9 mouse cellular contexts compared by ENCODE assay signal in genomic region chr4:54757715-54758500, GRCm38 (mm10).
A peak's percentile ranks its signal among the peaks of the same experiment; 100 is the strongest.
DNase-seq lines count a peak whose midpoint lies in the region; ATAC-seq and TF ChIP-seq lines count a peak whose summit lies in the region.
"Had no signal": no experiment of that assay in that cellular context is flagged by ENCODE, and none has a peak within 500 bp of the region (broad histone marks: within the 10 kb centered on the region; RNA-seq: fewer than 3 reads in every experiment).

No protein-coding gene starts in this region.

- H3K27ac ChIP-seq in gastrocnemius, adult 2 months, result peak overlapping the region; percentile 61
- H3K27ac ChIP-seq in hindbrain, embryonic 12.5 days, result peak overlapping the region; percentile 41

- no peak for TF ChIP-seq CTCF in gastrocnemius, adult 2 months (IDR thresholded peaks at IDR 0.05)

- peak overlapping the region; percentile 67 for H3K4me3 ChIP-seq in gastrocnemius, adult 2 months
- H3K4me3 ChIP-seq in hindbrain, embryonic 12.5 days, result no peak overlapping the region
- H3K4me3 ChIP-seq: myocyte had no signal

- peak overlapping the region; percentile 34 for H3K4me2 ChIP-seq in hindbrain, embryonic 12.5 days (replicated peaks)

- peaks cover 7% of the 10 kb centered on the region for H3K4me1 ChIP-seq in hindbrain, embryonic 12.5 days

- intact Hi-C loops in gastrocnemius, adult 2 months (cut with DNase I), result no loop called here

- H3K9ac ChIP-seq in hindbrain, embryonic 12.5 days, result no peak overlapping the region

- WGBS in hindbrain, embryonic 12.5 days, result 42% methylated on average over 19 of the region's 19 CpGs

- ATAC-seq in hindbrain, embryonic 12.5 days (ENCODE audit: low FRiP score), result peak; percentile 85
- ATAC-seq in megakaryocyte, adult 5-6 weeks (ENCODE audit: poor library complexity, severe bottlenecking), result peak; percentile 38; the same call in 1 of the 2 replicates
- no peak for ATAC-seq in inflammation-experienced regulatory T-cells, adult 6 months

- no peaks in the 10 kb centered on the region for H3K27me3 ChIP-seq in hindbrain, embryonic 12.5 days

- DNase-seq in ZHBTc4 (ENCODE audit: low read depth, low spot score), result peak; percentile 45
- peak; percentile 96 for DNase-seq in cerebellum, postnatal 10 days
- peak; percentile 66 for DNase-seq in gastrocnemius, adult 2 months
- DNase-seq in layer of hippocampus, postnatal 14 days (ENCODE audit: low spot score in 2 of 2), result peak; percentile 32 to 60
- DNase-seq in right cerebral cortex, postnatal 14 days, result peak; percentile 39

- H3K9me3 ChIP-seq in hindbrain, embryonic 12.5 days (replicated peaks), result no peaks in the 10 kb centered on the region

- H3K36me3 ChIP-seq in hindbrain, embryonic 12.5 days, result no peaks in the 10 kb centered on the region

Comparison
In these comparisons a context has a peak if more than half of its experiments do, and no peak if none do; other contexts are left out.
1. DNase-seq: peak in every context shown above with its lines; median percentile 96 in cerebellum, postnatal 10 days; 66 in gastrocnemius, adult 2 months; 46 in layer of hippocampus, postnatal 14 days; 45 in ZHBTc4; 39 in right cerebral cortex, postnatal 14 days.